In genomic region chr9:66360143-66360690, GRCm38 (mm10) we compare ENCODE assay signal across 19 mouse cellular contexts. TPM values are rescaled to one million over a fixed set of nuclear protein-coding genes. Genes with fewer than 3 reads are reported as not detected.
DNase-seq lines count a peak whose midpoint lies in the region; ATAC-seq and TF ChIP-seq lines count a peak whose summit lies in the region.
"Had no signal": no experiment of that assay in that cellular context is flagged by ENCODE, and none has a peak within 500 bp of the region (broad histone marks: within the 10 kb centered on the region; RNA-seq: fewer than 3 reads in every experiment).

No protein-coding gene starts in this region.

- no peaks in the 10 kb centered on the region for H3K36me3 ChIP-seq in heart, embryonic 12.5 days
- H3K36me3 ChIP-seq: embryonic facial prominence, embryonic 13.5 days; hindbrain, embryonic 10.5 days; midbrain, embryonic 13.5 days had no signal

- H3K4me2 ChIP-seq in heart, embryonic 12.5 days: no peak overlapping the region
- H3K4me2 ChIP-seq: embryonic facial prominence, embryonic 13.5 days; midbrain, embryonic 13.5 days had no signal

- H3K9me3 ChIP-seq in heart, embryonic 12.5 days (replicated peaks): no peaks in the 10 kb centered on the region
- H3K9me3 ChIP-seq: embryonic facial prominence, embryonic 13.5 days; hindbrain, embryonic 10.5 days; midbrain, embryonic 13.5 days had no signal

- ATAC-seq in cerebellum, adult (ENCODE audit: insufficient number of reproducible peaks, low FRiP score, low TSS enrichment): no peak
- ATAC-seq in heart, embryonic 12.5 days (ENCODE audit: insufficient number of reproducible peaks, low FRiP score): no peak
- ATAC-seq: activated CD4-positive, CD25-positive, alpha-beta regulatory T cell, adult 4 months; inflammation-experienced regulatory T-cells, adult 6 months; midbrain, embryonic 13.5 days had no signal

- peaks cover 14% of the 10 kb centered on the region for H3K4me1 ChIP-seq in heart, embryonic 12.5 days (replicated peaks)

- H3K27me3 ChIP-seq in heart, embryonic 12.5 days (replicated peaks): no peaks in the 10 kb centered on the region
- H3K27me3 ChIP-seq: CH12.LX; embryonic facial prominence, embryonic 13.5 days; midbrain, embryonic 13.5 days had no signal

- peak; percentile 30 to 37 for DNase-seq in cerebellum, adult 18-20 months
- DNase-seq in heart, adult 11 months: peak; percentile 89
- DNase-seq in layer of hippocampus, adult 18-20 months (ENCODE audit: low spot score in 2 of 2): peak; percentile 15 to 24
- DNase-seq in layer of hippocampus, adult 2 months (ENCODE audit: low spot score in 2 of 2): no peak
- DNase-seq in right cerebral cortex, adult 2 months (ENCODE audit: low spot score in 2 of 2): peak; percentile 31 to 48
- DNase-seq in right cerebral cortex, postnatal 14 days: no peak
- DNase-seq: adrenal gland, postnatal 25 days; lung, postnatal 14 days; thymus, postnatal 4 days had no signal

- WGBS in heart, embryonic 12.5 days: 66% methylated on average over 14 of the region's 14 CpGs

- no peak overlapping the region for H3K4me3 ChIP-seq in heart, embryonic 12.5 days
- no peak overlapping the region for H3K4me3 ChIP-seq in layer of hippocampus, adult 2 months
- H3K4me3 ChIP-seq: embryonic facial prominence, embryonic 13.5 days; hindbrain, embryonic 10.5 days; midbrain, embryonic 13.5 days; myocyte had no signal

- TF ChIP-seq CTCF in layer of hippocampus, adult 2 months (conservative IDR thresholded peaks at IDR 0.05): no peak

- H3K27ac ChIP-seq in heart, embryonic 12.5 days (ENCODE audit: poor library complexity, severe bottlenecking): no peak overlapping the region
- H3K27ac ChIP-seq in layer of hippocampus, adult 2 months: no peak overlapping the region
- H3K27ac ChIP-seq: embryonic facial prominence, embryonic 13.5 days; hindbrain, embryonic 10.5 days; liver, embryonic 14.5 days; midbrain, embryonic 13.5 days had no signal

- H3K9ac ChIP-seq in heart, embryonic 12.5 days: no peak overlapping the region
- H3K9ac ChIP-seq: embryonic facial prominence, embryonic 13.5 days; liver, embryonic 14.5 days; midbrain, embryonic 13.5 days had no signal

RNA-seq across cellular contexts. Expression of gene Herc1, which starts 10.0 kb away (rescaled TPM):
- 26.5 TPM in 2 replicates for polyA plus RNA-seq in heart, embryonic 12.5 days (2016; fragmentation: Nextera tagmentation; extraction: Ambion mirVana)
- total RNA-seq in layer of hippocampus, adult 18-20 months (2021): 100 to 1,000 TPM; 100 to 109 TPM
- total RNA-seq in layer of hippocampus, adult 2 months (2021): 100 to 1,000 TPM; 108 to 119 TPM

Comparison
In these comparisons a context has a peak if more than half of its experiments do, and no peak if none do; other contexts are left out.
1. DNase-seq: peak in cerebellum, adult 18-20 months (2 of 2), heart, adult 11 months (single experiment), layer of hippocampus, adult 18-20 months (2 of 2) and right cerebral cortex, adult 2 months (2 of 2); none in layer of hippocampus, adult 2 months (0 of 2) and right cerebral cortex, postnatal 14 days (single experiment).